Mouse (Mus musculus) cerebellum, adult 11 months (tissue): ENCODE measurements around the gene Gm3127.
"Not testable (repeated sequence)": the region's sequence is repeated elsewhere in the genome, so short reads cannot be mapped to it uniquely, and the experiment has no call there.

Source experiments
- DNase-seq: peaks from one replicate; pipeline ENCODE4 v3.0.0; 2022

The Gm3127 gene

GRCm38 (mm10) chr14:4164730-4165129, at the start of gene Gm3127:
Gm3127 (plus strand) TSS chr14:4165030.
- DNase-seq = not testable (repeated sequence)

GRCm38 (mm10) chr14:4141646-4142045, 23.2 kb upstream of the Gm3127 start:
- DNase-seq = not testable (repeated sequence)

GRCm38 (mm10) chr14:4182030-4182429, 17.2 kb downstream of the Gm3127 start:
- DNase-seq = not testable (repeated sequence)

GRCm38 (mm10) chr14:4182491-4183210, 17.8 kb downstream of the Gm3127 start, which contains the start of gene Gm2974:
Gm2974 (plus strand) TSS chr14:4182576.
- DNase-seq = not testable (repeated sequence)

- not testable (repeated sequence) for DNase-seq
These were observed 18.5 kb downstream of the Gm3127 start for GRCm38 (mm10) chr14:4183375-4183774.
